Comparison of ENCODE assay signal across 24 mouse cellular contexts in the genomic region with DNA sequence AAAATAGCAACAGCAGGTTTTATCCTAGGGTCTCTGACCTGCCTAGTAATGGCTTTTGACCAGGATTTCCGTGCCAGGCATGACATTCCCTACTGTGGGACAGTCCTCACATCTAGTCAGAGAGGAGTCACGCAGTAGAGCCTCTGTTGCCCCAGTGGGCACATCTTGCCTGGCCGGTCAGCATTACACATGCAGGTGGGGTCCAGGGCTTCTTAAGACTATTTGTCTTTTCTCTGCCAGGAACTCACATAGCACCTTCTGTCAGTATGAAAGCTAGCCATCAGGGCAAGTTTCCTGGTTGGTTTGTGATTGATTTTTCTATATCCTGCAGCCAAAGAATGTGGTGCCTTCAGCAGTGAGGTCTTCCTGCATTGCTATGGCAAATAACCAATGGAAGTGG.
DNase-seq lines count a peak whose midpoint lies in the region; ATAC-seq and TF ChIP-seq lines count a peak whose summit lies in the region.
"Had no signal": no experiment of that assay in that cellular context is flagged by ENCODE, and none has a peak within 500 bp of the region (broad histone marks: within the 10 kb centered on the region; RNA-seq: fewer than 3 reads in every experiment).

No protein-coding gene starts in this region.

- no peak for DNase-seq in cerebellum, adult 9-11 months
- DNase-seq in cerebellum, postnatal 14 days, result peak; percentile 65 to 81
- no peak for DNase-seq in cerebellum, adult 8-10 months
- peak; percentile 7 for DNase-seq in hindbrain, postnatal 0 days (ENCODE audit: low spot score)
- DNase-seq: adrenal gland, adult 8-10 months; adrenal gland, postnatal 14 days; adrenal gland, postnatal 36 days; B cell, adult 2 months; embryo, embryonic 11 days had no signal

- ATAC-seq in cerebellum, adult (ENCODE audit: insufficient number of reproducible peaks, low FRiP score, low TSS enrichment), result peak; percentile 60; the same call in 1 of the 2 replicates
- ATAC-seq in hindbrain, postnatal 0 days, result 0 out of 2 replicates have a peak, but pooled peaks have one; percentile 45
- no peak for ATAC-seq in hindbrain, embryonic 13.5 days (ENCODE audit: low FRiP score)
- ATAC-seq: activated CD4-positive, CD25-positive, alpha-beta regulatory T cell, adult 4 months; CD4-positive, CD25-positive, alpha-beta regulatory T cell, adult 4 months; forebrain, embryonic 14.5 days; forebrain, embryonic 16.5 days; Patski had no signal

- no peak for TF ChIP-seq POLR2A in bone marrow macrophage, adult 2 months (IDR thresholded peaks at IDR 0.05; ENCODE audit: borderline replicate concordance, low read depth, low read length)

- 81% methylated on average over 3 of the region's 3 CpGs for WGBS in hindbrain, postnatal 0 days
- 86% methylated on average over 3 of the region's 3 CpGs for WGBS in hindbrain, embryonic 13.5 days

- TF ChIP-seq CTCF in hindbrain, postnatal 0 days (IDR thresholded peaks at IDR 0.05; ENCODE audit: low read depth), result no peak
- TF ChIP-seq CTCF in bone marrow macrophage, adult 2 months (IDR thresholded peaks at IDR 0.05; ENCODE audit: low read depth, low read length), result no peak

- H3K9ac ChIP-seq in hindbrain, postnatal 0 days (replicated peaks; ENCODE audit: low read length), result no peak overlapping the region
- H3K9ac ChIP-seq in hindbrain, embryonic 13.5 days, result no peak overlapping the region
- H3K9ac ChIP-seq: embryonic facial prominence, embryonic 13.5 days; embryonic facial prominence, embryonic 15.5 days; forebrain, embryonic 12.5 days had no signal

- no peaks in the 10 kb centered on the region for H3K27me3 ChIP-seq in hindbrain, postnatal 0 days (ENCODE audit: insufficient read depth, low read length)
- H3K27me3 ChIP-seq in hindbrain, embryonic 13.5 days, result no peaks in the 10 kb centered on the region
- H3K27me3 ChIP-seq: CH12.LX; embryonic facial prominence, embryonic 13.5 days; embryonic facial prominence, embryonic 15.5 days; forebrain, embryonic 12.5 days; Patski had no signal

- H3K4me1 ChIP-seq in hindbrain, postnatal 0 days (ENCODE audit: insufficient read depth, low read length), result no peaks in the 10 kb centered on the region
- 0 out of 2 replicates have a peak, but pooled peaks cover 7% of the 10 kb centered on the region for H3K4me1 ChIP-seq in hindbrain, embryonic 13.5 days (replicated peaks)
- H3K4me1 ChIP-seq in bone marrow macrophage, adult 2 months (ENCODE audit: control insufficient read depth, insufficient read depth, low read length), result peaks cover 12% of the 10 kb centered on the region
- H3K4me1 ChIP-seq: embryonic facial prominence, embryonic 13.5 days; embryonic facial prominence, embryonic 15.5 days had no signal

- H3K4me2 ChIP-seq in hindbrain, postnatal 0 days (ENCODE audit: low read depth, low read length), result no peak overlapping the region
- no peak overlapping the region for H3K4me2 ChIP-seq in hindbrain, embryonic 13.5 days
- H3K4me2 ChIP-seq: embryonic facial prominence, embryonic 13.5 days; embryonic facial prominence, embryonic 15.5 days; forebrain, embryonic 12.5 days had no signal

- H3K4me3 ChIP-seq in hindbrain, postnatal 0 days (ENCODE audit: low read length), result no peak overlapping the region
- H3K4me3 ChIP-seq in hindbrain, embryonic 13.5 days, result no peak overlapping the region
- H3K4me3 ChIP-seq in bone marrow macrophage, adult 2 months (ENCODE audit: insufficient read depth, low read length), result no peak overlapping the region
- H3K4me3 ChIP-seq: embryonic facial prominence, embryonic 13.5 days; embryonic facial prominence, embryonic 15.5 days; erythroblast, embryonic 14.5 days; forebrain, embryonic 10.5 days; forebrain, embryonic 12.5 days had no signal

- no peaks in the 10 kb centered on the region for H3K36me3 ChIP-seq in hindbrain, postnatal 0 days (ENCODE audit: insufficient read depth, low read length)
- no peaks in the 10 kb centered on the region for H3K36me3 ChIP-seq in hindbrain, embryonic 13.5 days
- H3K36me3 ChIP-seq: embryonic facial prominence, embryonic 13.5 days; embryonic facial prominence, embryonic 15.5 days; forebrain, embryonic 10.5 days; forebrain, embryonic 12.5 days; G1E had no signal

- no peaks in the 10 kb centered on the region for H3K9me3 ChIP-seq in hindbrain, postnatal 0 days (ENCODE audit: low read length)
- no peaks in the 10 kb centered on the region for H3K9me3 ChIP-seq in hindbrain, embryonic 13.5 days
- H3K9me3 ChIP-seq: embryonic facial prominence, embryonic 13.5 days; embryonic facial prominence, embryonic 15.5 days; forebrain, embryonic 10.5 days; forebrain, embryonic 12.5 days; G1E had no signal

- H3K27ac ChIP-seq in hindbrain, postnatal 0 days, result no peak overlapping the region
- no peak overlapping the region for H3K27ac ChIP-seq in hindbrain, embryonic 13.5 days
- H3K27ac ChIP-seq in bone marrow macrophage, adult 2 months (ENCODE audit: insufficient read depth, low read depth, low read length), result peak overlapping the region; percentile 2; the same call in 1 of the 2 replicates
- H3K27ac ChIP-seq: embryonic facial prominence, embryonic 13.5 days; embryonic facial prominence, embryonic 15.5 days; forebrain, embryonic 10.5 days; forebrain, embryonic 12.5 days had no signal

Comparison
In these comparisons a context has a peak if more than half of its experiments do, and no peak if none do; other contexts are left out.
1. DNase-seq: peak in cerebellum, postnatal 14 days (2 of 2) and hindbrain, postnatal 0 days (single experiment); none in cerebellum, adult 9-11 months (single experiment) and cerebellum, adult 8-10 months (single experiment).